Mouse (Mus musculus) regulatory T cell (primary cell): ENCODE measurements at regions not wholly inside any gene's neighbourhood (a gene's known extent, or its start where the extent isn't known, plus 50 kb on each side); places are given as distances from the start of the nearest gene placed in this dataset.

ENCODE experiments used
- in situ Hi-C: fragments of 300-600 bp; cut with MboI, MseI; formaldehyde crosslinking; loops from one replicate; pipeline ENCODE4 v1.15.1; 2025; ENCODE audit warnings: high pct_unique_total_duplicates

GRCm38 (mm10) chr4:71835737-71836136 is 78.0 kb upstream of the Gm11232 start:
- in situ Hi-C loops = no loop called here

GRCm38 (mm10) chr4:71811444-71811843 is 53.7 kb upstream of the Gm11232 start:
- in situ Hi-C loops = no loop called here

- in situ Hi-C loops = no loop called here
These were observed 50.5 kb upstream of the Gm11232 start for GRCm38 (mm10) chr4:71808271-71808670.
